Mouse (Mus musculus) limb, embryonic 10.5 days (tissue): ENCODE results near the gene Hist2h3b. TPM values are rescaled to one million over a fixed set of nuclear protein-coding genes. Genes with fewer than 3 reads are reported as not detected.
"Not testable (repeated sequence)": the region's sequence is repeated elsewhere in the genome, so short reads cannot be mapped to it uniquely, and the experiment has no call there.

Source experiments
- DNase-seq: peaks from one replicate; pipeline ENCODE4 v3.0.0-alpha.2; 2017; ENCODE audit warnings: low spot score
- H3K27ac ChIP-seq: fragments of 300-500 bp; sonication (generic); 2 replicates; pipeline ENCODE4 v1.5.1; 2016; ENCODE audit warnings: mild to moderate bottlenecking
- H3K27me3 ChIP-seq: fragments of 300-500 bp; sonication (generic); 2 replicates; pipeline ENCODE4 v1.6.1; 2016; ENCODE audit warnings: low read depth, mild to moderate bottlenecking; ENCODE audit not compliant: poor library complexity, severe bottlenecking
- H3K36me3 ChIP-seq: fragments of 300-500 bp; sonication (generic); 2 replicates; pipeline ENCODE4 v1.6.1; 2016; ENCODE audit warnings: mild to moderate bottlenecking, moderate library complexity
- H3K4me1 ChIP-seq: fragments of 300-500 bp; sonication (generic); 2 replicates; pipeline ENCODE4 v1.6.1; 2016
- H3K4me3 ChIP-seq: fragments of 300-500 bp; sonication (generic); 2 replicates; pipeline ENCODE4 v1.5.1; 2016; ENCODE audit warnings: mild to moderate bottlenecking, moderate library complexity
- H3K9me3 ChIP-seq: fragments of 300-500 bp; sonication (generic); replicated peaks from 2 replicates; pipeline ENCODE4 v1.6.1; 2016; ENCODE audit warnings: mild to moderate bottlenecking
- WGBS: fragments of 180-500 bp; shearing (Covaris S2); methylation state at CpG from one replicate; pipeline ENCODE4 v1.1.7; 2016; 5-methylcytosine and 5-hydroxymethylcytosine counted together
- polyA plus RNA-seq: library from polyadenylated mRNA; unstranded; fragments of >200 nt; fragmentation: Nextera tagmentation; extraction: Ambion mirVana; gene quantifications from 2 replicates; pipeline ENCODE4 v1.2.1, GENCODE M21; 2016

Gene Hist2h3b
- polyA plus RNA-seq, 1 experiment from 2014 or later: 54.0 TPM

DNA sequence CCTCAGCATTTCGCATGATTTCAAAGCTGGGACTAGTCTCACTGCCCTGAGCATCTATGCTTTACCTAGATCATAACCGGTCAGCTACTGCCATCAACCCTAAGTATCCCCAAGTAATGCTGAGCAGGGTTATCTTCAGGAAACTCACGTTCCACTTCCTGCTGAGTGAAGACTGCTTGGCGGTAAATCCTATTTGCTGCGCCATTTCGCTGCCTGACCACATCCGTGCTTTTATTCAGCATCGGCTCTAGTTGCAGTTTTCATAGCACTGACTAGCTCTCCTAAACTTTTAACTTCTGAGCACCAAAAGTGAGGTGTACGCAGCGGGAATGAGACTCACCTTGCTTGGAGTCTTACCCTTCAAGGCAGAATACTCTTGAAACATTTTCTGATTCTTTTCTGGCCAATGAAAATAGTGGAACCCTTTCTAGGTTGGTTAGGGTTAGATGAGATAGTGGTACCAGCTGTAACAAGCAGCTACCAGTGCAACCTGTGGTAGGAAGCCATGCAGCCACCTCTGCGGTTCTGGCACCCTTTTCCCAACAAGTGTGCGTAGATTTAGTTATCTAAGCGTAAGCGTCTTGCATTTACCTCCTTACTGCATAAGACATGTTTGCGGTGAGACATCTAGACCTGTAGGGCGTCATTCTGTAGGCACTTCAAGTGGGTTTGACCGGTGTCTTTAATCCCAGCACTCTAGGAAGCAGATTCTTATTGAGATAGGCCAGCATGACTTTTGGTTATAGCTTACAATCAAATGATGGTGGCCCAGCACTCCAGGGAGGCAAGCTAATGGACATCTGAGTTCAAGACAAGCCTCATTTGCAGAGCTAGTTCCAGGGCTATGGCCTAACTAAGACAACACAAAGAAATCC is 5.4 kb downstream of the Hist2h3b start:
- H3K36me3 ChIP-seq: no peaks in the 10 kb centered on the region
- 89% methylated on average over 17 of the region's 17 CpGs for WGBS

GRCm38 (mm10) chr3:96277428-96277799 is 9.0 kb downstream of the Hist2h3b start:
- no peaks in the 10 kb centered on the region for H3K36me3 ChIP-seq
- peaks cover 12% of the 10 kb centered on the region for H3K4me1 ChIP-seq
- H3K4me3 ChIP-seq: peak overlapping the region; percentile 60
- WGBS: 14% methylated on average over 8 of the region's 8 CpGs
- H3K27ac ChIP-seq: peak overlapping the region; percentile 88
- H3K9me3 ChIP-seq: no peaks in the 10 kb centered on the region
- peaks cover 11% of the 10 kb centered on the region for H3K27me3 ChIP-seq
- no peak for DNase-seq

More for the DNA sequence above, 5.4 kb downstream of the Hist2h3b start:
- H3K9me3 ChIP-seq: no peaks in the 10 kb centered on the region
- peaks cover 12% of the 10 kb centered on the region for H3K4me1 ChIP-seq
- no peak overlapping the region for H3K27ac ChIP-seq
- no peak for DNase-seq
- H3K4me3 ChIP-seq: no peak overlapping the region
- H3K27me3 ChIP-seq: no peaks in the 10 kb centered on the region

DNA sequence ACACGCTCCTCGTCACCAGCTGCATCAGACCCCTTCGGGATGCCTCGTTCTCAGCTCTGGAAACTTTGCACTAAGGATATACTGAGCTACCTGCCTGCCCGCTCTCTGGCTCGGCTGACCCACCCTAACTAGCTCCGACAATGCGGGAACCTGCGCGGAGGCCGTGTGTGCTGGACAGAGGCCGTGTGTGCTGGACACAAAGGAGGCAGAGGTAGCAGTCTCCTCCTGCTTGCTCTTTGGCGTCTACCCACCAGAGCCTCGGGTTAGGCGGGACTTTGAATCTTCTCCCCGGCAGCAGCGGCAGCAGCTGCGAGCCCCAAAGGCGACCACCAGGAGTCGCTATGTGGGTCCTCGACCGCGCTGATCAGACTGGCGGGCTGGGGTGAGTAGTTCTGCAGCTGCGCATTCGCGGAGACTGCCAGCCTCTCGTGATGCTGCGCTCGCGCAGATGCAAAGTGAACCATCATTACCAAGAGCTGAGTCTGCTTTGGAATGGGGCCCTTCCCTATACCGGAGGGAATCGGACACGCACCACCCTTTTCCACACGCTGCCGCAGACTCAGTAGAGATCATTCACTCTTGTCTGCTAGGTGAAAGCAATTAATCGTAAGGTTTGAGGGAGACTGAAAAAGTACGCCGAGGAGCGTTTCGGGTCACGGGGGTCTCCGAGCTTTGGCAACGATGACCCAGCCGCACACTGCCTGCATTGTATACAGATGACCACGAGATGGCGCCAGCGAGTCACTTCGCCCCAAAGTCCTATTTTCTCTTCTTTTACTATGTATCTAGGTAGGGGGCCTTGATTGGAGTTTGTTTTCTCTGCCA is 9.6 kb downstream of the Hist2h3b start:
- Histone ChIP-seq H3K27me3 (peaks cover 17% of the 10 kb centered on the region), H3K36me3 (no peaks in the 10 kb centered on the region), H3K27ac (peak overlapping the region; percentile 88), H3K9me3 (no peaks in the 10 kb centered on the region), H3K4me1 (peaks cover 12% of the 10 kb centered on the region), H3K4me3 (peak overlapping the region; percentile 60)
- WGBS: under 1% methylated on average over 49 of the region's 49 CpGs
- DNase-seq: peak; percentile 94

GRCm38 (mm10) chr3:96280660-96281059 is 12.2 kb downstream of the Hist2h3b start:
- Histone ChIP-seq H3K36me3 (no peaks in the 10 kb centered on the region), H3K4me1 (peaks cover 25% of the 10 kb centered on the region), H3K27ac (no peak overlapping the region), H3K27me3 (peaks cover 27% of the 10 kb centered on the region), H3K4me3 (no peak overlapping the region), H3K9me3 (no peaks in the 10 kb centered on the region)
- WGBS: 53% methylated on average over 6 of the region's 6 CpGs
- DNase-seq: no peak

DNA sequence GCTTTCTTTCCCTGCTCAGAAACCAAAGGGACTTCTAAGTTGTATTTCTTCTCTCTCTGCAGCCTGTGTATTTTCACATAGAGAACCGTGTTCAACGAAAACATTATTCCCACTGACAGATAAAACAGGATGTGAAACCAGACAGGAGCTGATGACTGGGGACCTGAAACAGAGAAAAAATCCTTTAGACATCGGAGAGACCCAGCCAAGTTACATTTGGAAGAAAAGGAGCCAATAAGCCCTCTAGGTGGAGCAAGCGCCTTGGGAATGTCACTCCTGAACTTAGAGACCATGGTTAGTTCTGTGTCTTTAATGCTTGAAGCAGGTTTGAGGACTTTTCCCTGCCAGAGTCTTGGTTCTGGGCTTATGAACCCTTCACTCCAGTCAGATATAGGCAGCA is 16.0 kb downstream of the Hist2h3b start:
- Histone ChIP-seq H3K4me3 (peak overlapping the region; percentile 9; the same call in 1 of the 2 replicates), H3K9me3 (no peaks in the 10 kb centered on the region), H3K27me3 (peaks cover 27% of the 10 kb centered on the region), H3K27ac (no peak overlapping the region), H3K4me1 (peaks cover 13% of the 10 kb centered on the region), H3K36me3 (no peaks in the 10 kb centered on the region)
- no peak for DNase-seq
- WGBS: 27% methylated on average over 4 of the region's 4 CpGs

GRCm38 (mm10) chr3:96287334-96287733 is 18.9 kb downstream of the Hist2h3b start:
- H3K27me3 ChIP-seq: peaks cover 16% of the 10 kb centered on the region
- DNase-seq, H3K27ac ChIP-seq, H3K9me3 ChIP-seq, H3K36me3 ChIP-seq, H3K4me3 ChIP-seq: not testable (repeated sequence)
- H3K4me1 ChIP-seq: peaks cover 13% of the 10 kb centered on the region
- WGBS: 89% methylated on average over 11 of the region's 11 CpGs

DNA sequence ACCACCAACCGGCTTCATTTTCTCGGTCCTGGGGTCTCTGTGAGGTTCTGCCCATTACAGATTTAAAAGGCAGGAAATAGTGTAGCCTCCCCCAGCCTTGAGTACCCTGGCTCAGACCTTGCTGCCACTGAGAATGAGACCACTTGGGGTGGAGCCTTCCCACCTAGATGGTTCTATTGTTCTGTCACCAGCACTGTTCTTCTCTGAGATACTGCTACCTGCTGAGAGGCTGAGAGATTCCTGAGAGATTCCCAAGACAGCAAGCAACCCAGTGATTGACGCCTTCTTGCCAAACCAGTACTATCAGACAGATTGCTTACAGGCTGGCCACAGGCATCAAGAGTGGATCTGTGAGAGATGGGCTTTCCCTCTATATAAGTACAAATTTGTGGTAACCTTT is 20.7 kb downstream of the Hist2h3b start:
- DNase-seq: no peak
- 80% methylated on average over 3 of the region's 3 CpGs for WGBS
- H3K36me3 ChIP-seq: no peaks in the 10 kb centered on the region
- H3K9me3 ChIP-seq: no peaks in the 10 kb centered on the region
- H3K4me1 ChIP-seq: peaks cover 8% of the 10 kb centered on the region
- no peak overlapping the region for H3K27ac ChIP-seq
- no peaks in the 10 kb centered on the region for H3K27me3 ChIP-seq
- H3K4me3 ChIP-seq: no peak overlapping the region

DNA sequence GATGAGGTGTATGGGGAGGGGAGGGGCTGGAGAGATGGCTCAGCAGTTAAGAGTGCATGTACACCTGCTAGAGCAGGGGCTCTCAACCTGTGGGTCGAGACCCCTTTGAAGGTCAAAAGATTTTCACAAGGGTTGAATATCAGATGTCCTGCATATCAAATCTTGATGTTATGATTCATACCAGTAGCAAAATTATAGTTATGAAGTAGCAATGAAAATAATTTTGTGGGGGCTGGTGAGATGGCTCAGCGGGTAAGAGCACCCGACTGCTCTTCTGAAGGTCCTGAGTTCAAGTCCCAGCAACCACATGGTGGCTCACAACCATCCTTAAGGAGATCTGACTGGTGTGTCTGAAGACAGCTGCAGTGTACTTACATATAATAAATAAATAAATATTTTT is 22.3 kb downstream of the Hist2h3b start:
- not testable (repeated sequence) for H3K4me3 ChIP-seq, DNase-seq, H3K36me3 ChIP-seq, H3K4me1 ChIP-seq, H3K27me3 ChIP-seq, H3K9me3 ChIP-seq, H3K27ac ChIP-seq
- WGBS: 95% methylated on average over 3 of the region's 3 CpGs

GRCm38 (mm10) chr3:96292641-96293040 is 24.2 kb downstream of the Hist2h3b start:
- Histone ChIP-seq H3K4me1 (peaks cover 5% of the 10 kb centered on the region; the same call in 1 of the 2 replicates), H3K4me3 (no peak overlapping the region), H3K9me3 (no peaks in the 10 kb centered on the region), H3K36me3 (no peaks in the 10 kb centered on the region), H3K27ac (no peak overlapping the region), H3K27me3 (no peaks in the 10 kb centered on the region)
- 53% methylated on average over 6 of the region's 6 CpGs for WGBS
- DNase-seq: no peak

GRCm38 (mm10) chr3:96293368-96293767 is 24.9 kb downstream of the Hist2h3b start:
- Histone ChIP-seq H3K4me3 (no peak overlapping the region), H3K27ac (no peak overlapping the region), H3K9me3 (no peaks in the 10 kb centered on the region), H3K27me3 (no peaks in the 10 kb centered on the region), H3K36me3 (no peaks in the 10 kb centered on the region), H3K4me1 (peaks cover 5% of the 10 kb centered on the region; the same call in 1 of the 2 replicates)
- WGBS: 59% methylated on average over 5 of the region's 5 CpGs
- no peak for DNase-seq

DNA sequence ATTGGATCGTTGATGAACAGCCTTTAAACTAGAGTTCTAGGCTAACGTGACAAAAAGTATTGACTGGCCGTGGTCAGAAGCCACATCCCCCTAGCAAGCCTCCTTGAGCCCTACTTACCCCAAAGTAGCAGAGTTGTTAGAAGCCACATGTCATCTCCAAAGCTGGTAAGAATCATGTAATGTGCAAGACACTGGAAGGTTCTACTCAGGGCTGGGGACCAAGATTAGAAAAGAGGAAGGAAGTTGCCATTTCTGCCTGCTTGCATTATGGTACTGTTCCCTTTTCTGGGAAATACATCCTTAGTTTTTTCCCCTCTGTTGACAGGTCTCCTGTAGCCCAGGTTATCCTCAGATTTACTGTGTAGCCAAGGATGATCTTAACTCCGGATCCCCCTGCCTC is 25.3 kb downstream of the Hist2h3b start, which contains the start of gene Fcgr1:
Fcgr1 (minus strand) TSS at position 183 of the 400 bp plus-strand sequence.
- no peak for DNase-seq
- Histone ChIP-seq H3K4me3 (no peak within 1 kb of the TSS), H3K36me3 (no peaks in the 10 kb centered on the region), H3K9me3 (no peaks in the 10 kb centered on the region), H3K27me3 (no peaks in the 10 kb centered on the region), H3K4me1 (peaks cover 5% of the 10 kb centered on the region; the same call in 1 of the 2 replicates), H3K27ac (no peak within 1 kb of the TSS)
- 87% methylated on average over 4 of the region's 4 CpGs for WGBS

GRCm38 (mm10) chr3:96298360-96298759 is 29.9 kb downstream of the Hist2h3b start:
- 95% methylated on average over 4 of the region's 4 CpGs for WGBS

DNA sequence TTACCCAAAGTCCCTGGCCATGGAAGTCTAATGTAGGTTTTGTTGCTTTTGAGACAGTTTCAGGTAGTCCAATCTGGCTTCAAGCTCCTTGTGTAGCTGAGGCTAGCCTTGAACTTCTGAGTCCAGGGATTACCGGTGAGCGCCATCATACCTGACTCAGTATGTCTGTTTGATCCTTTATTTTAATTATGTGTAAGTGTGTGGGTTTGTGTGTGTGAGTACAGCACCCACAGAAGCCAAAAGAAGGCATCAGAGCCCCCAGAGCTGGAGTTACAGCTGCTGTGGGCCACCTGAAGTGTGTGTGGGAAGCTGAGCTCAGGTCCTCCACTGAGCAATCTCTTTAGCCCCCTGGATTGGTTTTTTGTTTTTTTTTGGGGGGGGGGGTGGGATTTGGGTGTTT is 31.1 kb downstream of the Hist2h3b start:
- Histone ChIP-seq H3K9me3 (no peaks in the 10 kb centered on the region), H3K4me1 (no peaks in the 10 kb centered on the region), H3K27ac (no peak overlapping the region), H3K27me3 (0 out of 2 replicates have a peak, but pooled peaks cover 9% of the 10 kb centered on the region), H3K36me3 (no peaks in the 10 kb centered on the region), H3K4me3 (no peak overlapping the region)
- no peak for DNase-seq
- WGBS: 100% methylated on average over 2 of the region's 2 CpGs

More at GRCm38 (mm10) chr3:96298360-96298759, 29.9 kb downstream of the Hist2h3b start:
- no peak overlapping the region for H3K4me3 ChIP-seq
- DNase-seq: no peak
- H3K36me3 ChIP-seq: no peaks in the 10 kb centered on the region
- no peaks in the 10 kb centered on the region for H3K9me3 ChIP-seq
- H3K27ac ChIP-seq: no peak overlapping the region
- no peaks in the 10 kb centered on the region for H3K4me1 ChIP-seq
- H3K27me3 ChIP-seq: 0 out of 2 replicates have a peak, but pooled peaks cover 9% of the 10 kb centered on the region
